Mouse (Mus musculus) right cerebral cortex, postnatal 10 days (tissue): ENCODE data around the gene Zfp968.
"Not testable (repeated sequence)": the region's sequence is repeated elsewhere in the genome, so short reads cannot be mapped to it uniquely, and the experiment has no call there.

Experiments
- DNase-seq, 2 experiments: peaks; one replicate each; pipeline ENCODE4 v3.0.0; 2021; ENCODE audit warnings: low spot score in 2 of 2

The Zfp968 gene

DNA sequence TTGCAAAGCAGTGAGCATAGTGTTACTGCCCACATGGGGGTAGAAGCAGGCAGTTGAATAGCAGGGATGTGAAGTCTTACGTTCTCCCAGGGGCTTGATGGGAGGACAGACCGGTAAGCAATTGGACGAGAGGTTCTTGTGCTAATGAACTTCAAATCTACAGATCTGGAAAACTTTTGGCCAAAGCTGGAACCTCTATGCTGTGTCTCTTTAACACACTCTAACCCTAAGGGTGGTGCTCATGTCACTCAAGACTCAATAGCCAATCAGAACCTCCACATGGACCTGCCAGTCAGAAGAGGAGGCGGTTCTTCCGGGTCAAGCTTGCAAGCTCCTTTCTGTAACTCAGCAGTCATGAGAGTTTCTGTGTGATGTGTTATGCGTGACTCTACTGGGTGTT, at the start of gene Zfp968:
Zfp968 (plus strand) TSS at position 301 of the 400 bp plus-strand sequence.
- not testable (repeated sequence) for DNase-seq

DNA sequence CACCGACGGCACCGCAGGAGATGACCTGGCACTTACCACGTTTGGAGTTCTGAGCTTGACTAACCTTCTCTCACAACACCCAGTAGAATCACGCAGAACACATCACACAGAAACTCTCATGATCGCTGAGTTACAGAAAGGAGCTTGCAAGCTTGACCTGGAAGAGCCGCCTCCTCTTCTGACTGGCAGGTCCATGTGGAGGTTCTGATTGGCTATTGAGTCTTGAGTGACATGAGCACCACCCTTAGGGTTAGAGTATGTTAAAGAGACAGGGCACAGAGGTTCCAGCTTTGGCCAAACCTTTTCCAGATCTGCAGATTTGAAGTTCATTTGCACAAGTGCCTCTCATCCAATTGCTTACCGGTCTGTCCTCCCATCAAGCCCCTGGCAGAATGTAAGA, 34.1 kb upstream of the Zfp968 start, which contains the start of gene Gm4631:
Gm4631 (minus strand) TSS at position 101 of the 400 bp plus-strand sequence.
- not testable (repeated sequence) for DNase-seq
